Mouse (Mus musculus): ENCODE data around the gene Hdac9. TPM values are rescaled to one million over a fixed set of nuclear protein-coding genes. Genes with fewer than 3 reads are reported as not detected.

The Hdac9 gene
- total and polyA plus RNA-seq, 3 experiments = 0.55 to 1.4 TPM; not detected in 1

- no peak for TF ChIP-seq POLR2AphosphoS5 (IDR thresholded peaks at IDR 0.05; ENCODE audit: insufficient replicate concordance, low read depth, low read length)
- TF ChIP-seq TAL1 (conservative IDR thresholded peaks at IDR 0.05; ENCODE audit: low read depth, low read length) = no peak
- no peak for TF ChIP-seq GATA2 (IDR thresholded peaks at IDR 0.05; ENCODE audit: borderline replicate concordance, low read depth, low read length)
- no peak for TF ChIP-seq GATA1 (IDR thresholded peaks at IDR 0.05; ENCODE audit: borderline replicate concordance, low read length)
- no peak for TF ChIP-seq CTCF (IDR thresholded peaks at IDR 0.05; ENCODE audit: low read depth, low read length)
- H3K9me3 ChIP-seq (replicated peaks) = no peaks in the 10 kb centered on the region
- DNase-seq (ENCODE audit: low spot score) (no peak), ATAC-seq (ENCODE audit: extremely low read depth, insufficient number of reproducible peaks, low FRiP score, poor library complexity, severe bottlenecking) (no peak)
- H3K27me3 ChIP-seq (ENCODE audit: insufficient read depth, low read length) = no peaks in the 10 kb centered on the region
- H3K4me3 ChIP-seq (ENCODE audit: low read depth, low read length) = no peak overlapping the region
- no peaks in the 10 kb centered on the region for H3K4me1 ChIP-seq (ENCODE audit: insufficient read depth, low read depth, low read length)
- no peaks in the 10 kb centered on the region for H3K36me3 ChIP-seq (replicated peaks)
Measured at GRCm38 (mm10) chr12:34550268-34550667, 366.6 kb downstream of the Hdac9 start.

- H3K4me1 ChIP-seq (ENCODE audit: insufficient read depth, low read depth, low read length) = no peaks in the 10 kb centered on the region
- no peak for TF ChIP-seq CTCF (IDR thresholded peaks at IDR 0.05; ENCODE audit: low read depth, low read length)
- no peak for TF ChIP-seq POLR2AphosphoS5 (IDR thresholded peaks at IDR 0.05; ENCODE audit: insufficient replicate concordance, low read depth, low read length)
- no peak for TF ChIP-seq GATA1 (IDR thresholded peaks at IDR 0.05; ENCODE audit: borderline replicate concordance, low read length)
- no peak for TF ChIP-seq TAL1 (conservative IDR thresholded peaks at IDR 0.05; ENCODE audit: low read depth, low read length)
- no peak for TF ChIP-seq GATA2 (IDR thresholded peaks at IDR 0.05; ENCODE audit: borderline replicate concordance, low read depth, low read length)
- no peaks in the 10 kb centered on the region for H3K27me3 ChIP-seq (ENCODE audit: insufficient read depth, low read length)
- DNase-seq (ENCODE audit: low spot score) (no peak), ATAC-seq (ENCODE audit: extremely low read depth, insufficient number of reproducible peaks, low FRiP score, poor library complexity, severe bottlenecking) (no peak)
- no peaks in the 10 kb centered on the region for H3K36me3 ChIP-seq (replicated peaks)
- peaks cover 2% of the 10 kb centered on the region; the same call in 1 of the 2 replicates for H3K9me3 ChIP-seq (replicated peaks)
- no peak overlapping the region for H3K4me3 ChIP-seq (ENCODE audit: low read depth, low read length)
Measured at GRCm38 (mm10) chr12:34529165-34529545, 387.7 kb downstream of the Hdac9 start.

- Histone ChIP-seq H3K4me3 (ENCODE audit: low read depth, low read length) (no peak overlapping the region), H3K27me3 (ENCODE audit: insufficient read depth, low read length) (no peaks in the 10 kb centered on the region), H3K4me1 (ENCODE audit: insufficient read depth, low read depth, low read length) (no peaks in the 10 kb centered on the region), H3K36me3 (replicated peaks) (no peaks in the 10 kb centered on the region), H3K9me3 (replicated peaks) (peaks cover 2% of the 10 kb centered on the region; the same call in 1 of the 2 replicates)
- DNase-seq (ENCODE audit: low spot score) (no peak), ATAC-seq (ENCODE audit: extremely low read depth, insufficient number of reproducible peaks, low FRiP score, poor library complexity, severe bottlenecking) (no peak)
- TF ChIP-seq GATA2 (IDR thresholded peaks at IDR 0.05; ENCODE audit: borderline replicate concordance, low read depth, low read length) (no peak), GATA1 (IDR thresholded peaks at IDR 0.05; ENCODE audit: borderline replicate concordance, low read length) (no peak)
Measured at GRCm38 (mm10) chr12:34528201-34529164, 388.4 kb downstream of the Hdac9 start.

GRCm38 (mm10) chr12:34527761-34528160 lies 389.1 kb downstream of the Hdac9 start:
- DNase-seq (ENCODE audit: low spot score) = no peak
- Histone ChIP-seq H3K9me3 (replicated peaks) (peaks cover 2% of the 10 kb centered on the region; the same call in 1 of the 2 replicates), H3K36me3 (replicated peaks) (no peaks in the 10 kb centered on the region), H3K27me3 (ENCODE audit: insufficient read depth, low read length) (no peaks in the 10 kb centered on the region), H3K4me3 (ENCODE audit: low read depth, low read length) (no peak overlapping the region), H3K4me1 (ENCODE audit: insufficient read depth, low read depth, low read length) (no peaks in the 10 kb centered on the region)
- ATAC-seq (ENCODE audit: extremely low read depth, insufficient number of reproducible peaks, low FRiP score, poor library complexity, severe bottlenecking) = no peak
- no peak for TF ChIP-seq GATA1 (IDR thresholded peaks at IDR 0.05; ENCODE audit: borderline replicate concordance, low read length)
- no peak for TF ChIP-seq CTCF (IDR thresholded peaks at IDR 0.05; ENCODE audit: low read depth, low read length)
- no peak for TF ChIP-seq POLR2AphosphoS5 (IDR thresholded peaks at IDR 0.05; ENCODE audit: insufficient replicate concordance, low read depth, low read length)
- no peak for TF ChIP-seq TAL1 (conservative IDR thresholded peaks at IDR 0.05; ENCODE audit: low read depth, low read length)
- TF ChIP-seq GATA2 (IDR thresholded peaks at IDR 0.05; ENCODE audit: borderline replicate concordance, low read depth, low read length) = no peak

GRCm38 (mm10) chr12:34521468-34521867 lies 395.4 kb downstream of the Hdac9 start:
- H3K27me3 ChIP-seq (ENCODE audit: insufficient read depth, low read length) = no peaks in the 10 kb centered on the region
- no peak overlapping the region for H3K4me3 ChIP-seq (ENCODE audit: low read depth, low read length)
- TF ChIP-seq GATA2 (IDR thresholded peaks at IDR 0.05; ENCODE audit: borderline replicate concordance, low read depth, low read length) (no peak), GATA1 (IDR thresholded peaks at IDR 0.05; ENCODE audit: borderline replicate concordance, low read length) (no peak), TAL1 (conservative IDR thresholded peaks at IDR 0.05; ENCODE audit: low read depth, low read length) (no peak), POLR2AphosphoS5 (IDR thresholded peaks at IDR 0.05; ENCODE audit: insufficient replicate concordance, low read depth, low read length) (no peak), CTCF (IDR thresholded peaks at IDR 0.05; ENCODE audit: low read depth, low read length) (no peak)
- H3K9me3 ChIP-seq (replicated peaks) = peaks cover 5% of the 10 kb centered on the region
- ATAC-seq (ENCODE audit: extremely low read depth, insufficient number of reproducible peaks, low FRiP score, poor library complexity, severe bottlenecking) (no peak), DNase-seq (ENCODE audit: low spot score) (no peak)
- H3K36me3 ChIP-seq (replicated peaks) = no peaks in the 10 kb centered on the region
- H3K4me1 ChIP-seq (ENCODE audit: insufficient read depth, low read depth, low read length) = no peaks in the 10 kb centered on the region

GRCm38 (mm10) chr12:34516769-34517562 lies 399.9 kb downstream of the Hdac9 start:
- DNase-seq (ENCODE audit: low spot score) = no peak
- H3K4me3 ChIP-seq (ENCODE audit: low read depth, low read length) = no peak overlapping the region
- no peaks in the 10 kb centered on the region for H3K27me3 ChIP-seq (ENCODE audit: insufficient read depth, low read length)
- TF ChIP-seq TAL1 (conservative IDR thresholded peaks at IDR 0.05; ENCODE audit: low read depth, low read length) = no peak
- TF ChIP-seq POLR2AphosphoS5 (IDR thresholded peaks at IDR 0.05; ENCODE audit: insufficient replicate concordance, low read depth, low read length) = no peak
- TF ChIP-seq GATA1 (IDR thresholded peaks at IDR 0.05; ENCODE audit: borderline replicate concordance, low read length) = no peak
- no peak for TF ChIP-seq GATA2 (IDR thresholded peaks at IDR 0.05; ENCODE audit: borderline replicate concordance, low read depth, low read length)
- no peak for TF ChIP-seq CTCF (IDR thresholded peaks at IDR 0.05; ENCODE audit: low read depth, low read length)
- no peaks in the 10 kb centered on the region for H3K4me1 ChIP-seq (ENCODE audit: insufficient read depth, low read depth, low read length)
- no peak for ATAC-seq (ENCODE audit: extremely low read depth, insufficient number of reproducible peaks, low FRiP score, poor library complexity, severe bottlenecking)
- H3K36me3 ChIP-seq (replicated peaks) = no peaks in the 10 kb centered on the region
- peaks cover 5% of the 10 kb centered on the region for H3K9me3 ChIP-seq (replicated peaks)
